Mouse (Mus musculus): ENCODE measurements around the gene Tjp2. TPM values are rescaled to one million over a fixed set of nuclear protein-coding genes. Genes with fewer than 3 reads are reported as not detected.

Tjp2 gene
- polyA plus RNA-seq, 1 experiment from 2014 or later, result 26.9 TPM

DNA sequence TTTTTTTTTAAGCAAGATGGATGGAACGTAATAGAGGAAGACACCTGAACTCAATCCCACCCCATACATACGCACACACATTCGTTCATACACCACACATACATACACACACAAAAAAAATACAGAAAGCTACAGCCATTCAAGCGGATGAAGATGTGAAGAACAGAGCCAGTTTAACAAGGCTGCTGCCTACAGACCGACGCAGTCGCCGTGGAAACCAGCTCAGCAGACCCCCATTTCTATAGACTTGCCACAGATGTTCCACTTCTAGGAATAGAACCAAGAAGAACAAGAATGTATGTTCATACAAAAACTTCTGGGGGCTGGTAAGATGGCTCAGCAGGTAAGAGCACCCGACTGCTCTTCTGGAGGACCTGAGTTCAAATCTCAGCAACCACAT lies 8.1 kb downstream of the Tjp2 start:
- DNase-seq (ENCODE audit: low spot score) (no peak), ATAC-seq (ENCODE audit: insufficient number of reproducible peaks, low FRiP score, low TSS enrichment, low read depth) (no peak)
- Histone ChIP-seq H3K9ac (ENCODE audit: low read length) (no peak overlapping the region), H3K36me3 (ENCODE audit: control insufficient read depth, insufficient read depth, low read length) (no peaks in the 10 kb centered on the region), H3K9me3 (ENCODE audit: control insufficient read depth, low read length) (no peaks in the 10 kb centered on the region), H3K27ac (replicated peaks; ENCODE audit: low read depth, low read length) (no peak overlapping the region), H3K4me2 (ENCODE audit: low read depth, severe bottlenecking) (no peak overlapping the region), H3K27me3 (ENCODE audit: control insufficient read depth, insufficient read depth, low read length) (no peaks in the 10 kb centered on the region), H3K4me1 (ENCODE audit: control insufficient read depth, insufficient read depth, low read length) (no peaks in the 10 kb centered on the region), H3K4me3 (ENCODE audit: low read depth, low read length) (no peak overlapping the region)
- 90% methylated on average over 9 of the region's 9 CpGs for WGBS

- H3K9me3 ChIP-seq (ENCODE audit: control insufficient read depth, low read length), result no peaks in the 10 kb centered on the region
- ATAC-seq (ENCODE audit: insufficient number of reproducible peaks, low FRiP score, low TSS enrichment, low read depth) (no peak), DNase-seq (ENCODE audit: low spot score) (no peak)
- no peaks in the 10 kb centered on the region for H3K4me1 ChIP-seq (ENCODE audit: control insufficient read depth, insufficient read depth, low read length)
- no peak overlapping the region for H3K27ac ChIP-seq (replicated peaks; ENCODE audit: low read depth, low read length)
- no peaks in the 10 kb centered on the region for H3K36me3 ChIP-seq (ENCODE audit: control insufficient read depth, insufficient read depth, low read length)
- WGBS, result 72% methylated on average over 7 of the region's 7 CpGs
- H3K4me2 ChIP-seq (ENCODE audit: low read depth, severe bottlenecking), result no peak overlapping the region
- no peak overlapping the region for H3K4me3 ChIP-seq (ENCODE audit: low read depth, low read length)
- H3K27me3 ChIP-seq (ENCODE audit: control insufficient read depth, insufficient read depth, low read length), result no peaks in the 10 kb centered on the region
- H3K9ac ChIP-seq (ENCODE audit: low read length), result no peak overlapping the region
These were observed 9.9 kb downstream of the Tjp2 start for GRCm38 (mm10) chr19:24214939-24215338.

DNA sequence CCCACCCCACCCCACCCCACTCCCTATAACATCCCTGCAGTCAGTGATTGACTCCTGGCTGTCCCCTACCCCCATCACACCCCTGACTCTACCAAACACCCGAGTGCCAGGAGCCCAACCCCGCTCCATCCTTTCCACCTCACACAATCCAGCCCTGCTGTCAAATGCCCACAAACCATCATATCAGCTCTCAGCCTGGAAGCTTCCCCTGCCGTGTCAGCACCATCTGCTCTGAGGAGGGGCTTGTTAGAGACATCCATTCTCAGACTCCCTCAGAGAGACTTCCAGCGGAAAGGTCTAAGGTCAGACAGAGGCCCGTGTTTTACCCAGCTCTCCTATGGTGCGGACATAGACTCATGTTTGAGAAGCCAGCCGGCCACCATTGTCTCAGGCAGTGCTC lies 11.5 kb downstream of the Tjp2 start:
- Histone ChIP-seq H3K9me3 (ENCODE audit: control insufficient read depth, low read length) (no peaks in the 10 kb centered on the region), H3K4me3 (ENCODE audit: low read depth, low read length) (no peak overlapping the region), H3K4me1 (ENCODE audit: control insufficient read depth, insufficient read depth, low read length) (no peaks in the 10 kb centered on the region), H3K4me2 (ENCODE audit: low read depth, severe bottlenecking) (no peak overlapping the region), H3K27ac (replicated peaks; ENCODE audit: low read depth, low read length) (no peak overlapping the region), H3K36me3 (ENCODE audit: control insufficient read depth, insufficient read depth, low read length) (no peaks in the 10 kb centered on the region), H3K9ac (ENCODE audit: low read length) (no peak overlapping the region), H3K27me3 (ENCODE audit: control insufficient read depth, insufficient read depth, low read length) (no peaks in the 10 kb centered on the region)
- no peak for ATAC-seq (ENCODE audit: insufficient number of reproducible peaks, low FRiP score, low TSS enrichment, low read depth)
- DNase-seq (ENCODE audit: low spot score), result no peak
- 44% methylated on average over 7 of the region's 7 CpGs for WGBS

DNA sequence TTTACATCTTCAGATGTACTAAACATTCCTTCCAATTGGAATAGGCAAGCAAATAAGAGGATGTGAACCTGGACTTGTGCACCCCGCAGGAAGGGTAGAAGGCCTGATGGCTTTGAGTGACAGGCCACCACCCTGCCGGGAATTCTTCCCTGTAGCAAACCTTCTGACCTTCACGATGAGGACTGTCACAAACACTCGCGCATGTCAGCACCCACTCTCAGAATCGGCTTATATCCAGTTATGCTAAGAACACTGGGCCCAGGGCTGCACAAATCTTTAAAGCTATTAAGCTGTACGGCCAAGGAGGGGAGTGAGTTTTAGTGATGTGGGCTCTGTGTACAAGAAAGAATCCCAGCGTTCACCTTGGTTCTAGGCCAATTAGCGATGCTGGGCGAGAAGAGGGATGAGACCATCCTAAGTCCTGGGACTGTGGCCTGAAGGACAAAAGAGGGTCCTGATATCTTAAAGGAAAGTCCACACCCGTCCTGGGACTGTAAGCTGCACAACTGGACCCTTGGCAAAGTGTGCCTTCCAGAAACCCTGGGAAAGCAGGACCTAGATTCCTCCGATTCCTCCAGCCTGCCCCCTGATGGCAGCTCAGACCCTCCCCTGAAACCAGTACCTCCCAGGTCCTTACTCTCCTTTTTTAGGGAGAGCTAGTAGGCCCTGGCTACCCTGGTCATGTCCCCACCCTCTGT lies 12.1 kb downstream of the Tjp2 start:
- WGBS, result 85% methylated on average over 12 of the region's 12 CpGs
- DNase-seq (ENCODE audit: low spot score) (no peak), ATAC-seq (ENCODE audit: insufficient number of reproducible peaks, low FRiP score, low TSS enrichment, low read depth) (no peak)
- Histone ChIP-seq H3K4me3 (ENCODE audit: low read depth, low read length) (no peak overlapping the region), H3K4me2 (ENCODE audit: low read depth, severe bottlenecking) (no peak overlapping the region), H3K9ac (ENCODE audit: low read length) (no peak overlapping the region), H3K36me3 (ENCODE audit: control insufficient read depth, insufficient read depth, low read length) (no peaks in the 10 kb centered on the region), H3K9me3 (ENCODE audit: control insufficient read depth, low read length) (no peaks in the 10 kb centered on the region), H3K27ac (replicated peaks; ENCODE audit: low read depth, low read length) (no peak overlapping the region), H3K27me3 (ENCODE audit: control insufficient read depth, insufficient read depth, low read length) (no peaks in the 10 kb centered on the region), H3K4me1 (ENCODE audit: control insufficient read depth, insufficient read depth, low read length) (no peaks in the 10 kb centered on the region)

GRCm38 (mm10) chr19:24211168-24211567 lies 13.7 kb downstream of the Tjp2 start:
- Histone ChIP-seq H3K4me2 (ENCODE audit: low read depth, severe bottlenecking) (no peak overlapping the region), H3K27me3 (ENCODE audit: control insufficient read depth, insufficient read depth, low read length) (no peaks in the 10 kb centered on the region), H3K4me1 (ENCODE audit: control insufficient read depth, insufficient read depth, low read length) (no peaks in the 10 kb centered on the region), H3K27ac (replicated peaks; ENCODE audit: low read depth, low read length) (no peak overlapping the region), H3K9ac (ENCODE audit: low read length) (no peak overlapping the region), H3K4me3 (ENCODE audit: low read depth, low read length) (no peak overlapping the region), H3K9me3 (ENCODE audit: control insufficient read depth, low read length) (no peaks in the 10 kb centered on the region), H3K36me3 (ENCODE audit: control insufficient read depth, insufficient read depth, low read length) (no peaks in the 10 kb centered on the region)
- ATAC-seq (ENCODE audit: insufficient number of reproducible peaks, low FRiP score, low TSS enrichment, low read depth) (no peak), DNase-seq (ENCODE audit: low spot score) (no peak)
- 78% methylated on average over 10 of the region's 10 CpGs for WGBS

- no peak for ATAC-seq (ENCODE audit: insufficient number of reproducible peaks, low FRiP score, low TSS enrichment, low read depth)
These were observed 15.3 kb downstream of the Tjp2 start for GRCm38 (mm10) chr19:24209516-24209915.

GRCm38 (mm10) chr19:24207967-24208366 lies 16.9 kb downstream of the Tjp2 start:
- DNase-seq (ENCODE audit: low spot score), result no peak
- Histone ChIP-seq H3K4me1 (ENCODE audit: control insufficient read depth, insufficient read depth, low read length) (no peaks in the 10 kb centered on the region), H3K4me2 (ENCODE audit: low read depth, severe bottlenecking) (no peak overlapping the region), H3K27ac (replicated peaks; ENCODE audit: low read depth, low read length) (no peak overlapping the region), H3K9ac (ENCODE audit: low read length) (no peak overlapping the region), H3K9me3 (ENCODE audit: control insufficient read depth, low read length) (no peaks in the 10 kb centered on the region), H3K27me3 (ENCODE audit: control insufficient read depth, insufficient read depth, low read length) (no peaks in the 10 kb centered on the region), H3K36me3 (ENCODE audit: control insufficient read depth, insufficient read depth, low read length) (no peaks in the 10 kb centered on the region), H3K4me3 (ENCODE audit: low read depth, low read length) (no peak overlapping the region)
- no peak for ATAC-seq (ENCODE audit: insufficient number of reproducible peaks, low FRiP score, low TSS enrichment, low read depth)
- WGBS, result 91% methylated on average over 1 of the region's 1 CpGs

More at GRCm38 (mm10) chr19:24209516-24209915, 15.3 kb downstream of the Tjp2 start:
- Histone ChIP-seq H3K4me3 (ENCODE audit: low read depth, low read length) (no peak overlapping the region), H3K27ac (replicated peaks; ENCODE audit: low read depth, low read length) (no peak overlapping the region), H3K4me2 (ENCODE audit: low read depth, severe bottlenecking) (no peak overlapping the region), H3K4me1 (ENCODE audit: control insufficient read depth, insufficient read depth, low read length) (no peaks in the 10 kb centered on the region), H3K9ac (ENCODE audit: low read length) (no peak overlapping the region), H3K27me3 (ENCODE audit: control insufficient read depth, insufficient read depth, low read length) (no peaks in the 10 kb centered on the region), H3K9me3 (ENCODE audit: control insufficient read depth, low read length) (no peaks in the 10 kb centered on the region), H3K36me3 (ENCODE audit: control insufficient read depth, insufficient read depth, low read length) (no peaks in the 10 kb centered on the region)
- 94% methylated on average over 15 of the region's 15 CpGs for WGBS
- no peak for DNase-seq (ENCODE audit: low spot score)

DNA sequence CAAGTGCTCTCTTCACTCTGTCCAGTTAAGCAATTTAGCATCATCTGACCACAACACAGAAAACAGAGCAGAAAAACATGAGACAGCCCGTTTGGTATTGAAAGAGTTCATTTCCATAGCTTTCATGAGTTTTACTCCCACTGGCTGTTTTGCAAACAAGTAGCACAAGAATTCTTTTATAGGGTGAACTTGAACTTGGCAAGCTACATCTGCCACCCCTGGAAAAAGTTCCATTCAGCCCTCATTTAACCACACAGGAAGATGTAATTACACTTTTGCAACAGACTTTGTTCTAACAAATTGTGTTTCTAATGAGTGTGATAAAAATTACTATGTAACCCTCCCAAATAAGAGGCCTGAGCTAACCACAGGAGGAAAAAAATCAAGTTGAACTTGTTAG lies 19.8 kb downstream of the Tjp2 start:
- H3K4me1 ChIP-seq (ENCODE audit: control insufficient read depth, insufficient read depth, low read length), result no peaks in the 10 kb centered on the region
- H3K9me3 ChIP-seq (ENCODE audit: control insufficient read depth, low read length), result no peaks in the 10 kb centered on the region
- H3K27me3 ChIP-seq (ENCODE audit: control insufficient read depth, insufficient read depth, low read length), result no peaks in the 10 kb centered on the region
- WGBS, result 52% methylated on average over 1 of the region's 1 CpGs
- H3K4me2 ChIP-seq (ENCODE audit: low read depth, severe bottlenecking), result no peak overlapping the region
- ATAC-seq (ENCODE audit: insufficient number of reproducible peaks, low FRiP score, low TSS enrichment, low read depth), result no peak
- H3K4me3 ChIP-seq (ENCODE audit: low read depth, low read length), result no peak overlapping the region
- H3K36me3 ChIP-seq (ENCODE audit: control insufficient read depth, insufficient read depth, low read length), result no peaks in the 10 kb centered on the region
- no peak overlapping the region for H3K27ac ChIP-seq (replicated peaks; ENCODE audit: low read depth, low read length)
- no peak for DNase-seq (ENCODE audit: low spot score)
- no peak overlapping the region for H3K9ac ChIP-seq (ENCODE audit: low read length)

DNA sequence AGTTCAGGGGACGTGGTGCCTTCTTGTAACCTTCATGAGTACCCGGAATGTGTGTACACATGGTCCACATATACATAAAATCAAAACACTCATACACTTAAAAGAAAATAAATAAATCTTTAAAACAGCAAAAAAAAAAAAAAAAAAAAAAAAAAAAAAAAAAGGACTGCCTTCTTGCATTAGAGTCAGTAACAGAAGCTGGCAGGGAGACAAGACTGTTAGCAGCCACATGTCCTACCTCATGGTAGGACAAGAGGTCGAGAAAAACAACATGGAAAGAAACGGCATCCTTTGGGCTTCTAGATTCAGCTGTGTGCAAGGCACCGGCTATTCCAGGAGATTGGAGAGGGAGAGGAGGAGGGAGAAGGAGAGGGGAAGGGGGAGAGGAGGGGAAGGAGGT lies 23.0 kb downstream of the Tjp2 start:
- Histone ChIP-seq H3K9me3 (ENCODE audit: control insufficient read depth, low read length) (no peaks in the 10 kb centered on the region), H3K4me3 (ENCODE audit: low read depth, low read length) (no peak overlapping the region), H3K9ac (ENCODE audit: low read length) (no peak overlapping the region), H3K36me3 (ENCODE audit: control insufficient read depth, insufficient read depth, low read length) (no peaks in the 10 kb centered on the region), H3K4me2 (ENCODE audit: low read depth, severe bottlenecking) (no peak overlapping the region), H3K27ac (replicated peaks; ENCODE audit: low read depth, low read length) (no peak overlapping the region), H3K27me3 (ENCODE audit: control insufficient read depth, insufficient read depth, low read length) (no peaks in the 10 kb centered on the region), H3K4me1 (ENCODE audit: control insufficient read depth, insufficient read depth, low read length) (no peaks in the 10 kb centered on the region)
- DNase-seq (ENCODE audit: low spot score), result no peak
- ATAC-seq (ENCODE audit: insufficient number of reproducible peaks, low FRiP score, low TSS enrichment, low read depth), result no peak
- 93% methylated on average over 4 of the region's 5 CpGs for WGBS

Data from limb, embryonic 11.5 days (tissue).